10 mouse cellular contexts compared by ENCODE assay signal in genomic region chr11:17750345-17750744, GRCm38 (mm10).
DNase-seq lines count a peak whose midpoint lies in the region; ATAC-seq and TF ChIP-seq lines count a peak whose summit lies in the region.
"Had no signal": no experiment of that assay in that cellular context is flagged by ENCODE, and none has a peak within 500 bp of the region (broad histone marks: within the 10 kb centered on the region; RNA-seq: fewer than 3 reads in every experiment).

No protein-coding gene starts in this region.

- TF ChIP-seq CTCF in kidney, adult 2 months (conservative IDR thresholded peaks at IDR 0.05; ENCODE audit: insufficient read depth, insufficient read length, low read depth, low read length) = no peak

- DNase-seq in kidney, adult 2 months = no peak
- peak; percentile 19 for DNase-seq in embryo, embryonic 11.5 days (ENCODE audit: low read depth, low spot score)
- DNase-seq in forelimb bud, embryonic 11.5 days (ENCODE audit: low read depth, low spot score) = peak; percentile 9
- no peak for DNase-seq in layer of hippocampus, adult 18-20 months (ENCODE audit: low spot score in 2 of 2)
- no peak for DNase-seq in right cerebral cortex, postnatal 25 days
- no peak for DNase-seq in gastrocnemius, postnatal 4 days (ENCODE audit: low spot score in 2 of 2)
- DNase-seq: heart, adult 18-20 months; kidney, postnatal 14 days had no signal

- H3K9ac ChIP-seq in kidney, embryonic 15.5 days = no peak overlapping the region
- no peak overlapping the region for H3K9ac ChIP-seq in midbrain, embryonic 13.5 days (replicated peaks)

- no peaks in the 10 kb centered on the region for H3K36me3 ChIP-seq in kidney, embryonic 15.5 days
- no peaks in the 10 kb centered on the region for H3K36me3 ChIP-seq in kidney, adult 2 months (ENCODE audit: control insufficient read depth, insufficient read depth, low read length)
- no peaks in the 10 kb centered on the region for H3K36me3 ChIP-seq in midbrain, embryonic 13.5 days

- no peak overlapping the region for H3K27ac ChIP-seq in kidney, embryonic 15.5 days
- H3K27ac ChIP-seq in kidney, adult 2 months (ENCODE audit: insufficient read depth, low read depth, low read length) = no peak overlapping the region
- H3K27ac ChIP-seq in midbrain, embryonic 13.5 days = no peak overlapping the region

- 0 out of 2 replicates have a peak, but pooled peaks cover 6% of the 10 kb centered on the region for H3K4me1 ChIP-seq in kidney, embryonic 15.5 days
- no peaks in the 10 kb centered on the region for H3K4me1 ChIP-seq in kidney, adult 2 months (ENCODE audit: control insufficient read depth, insufficient read depth, low read length)
- peaks cover 6% of the 10 kb centered on the region for H3K4me1 ChIP-seq in midbrain, embryonic 13.5 days (replicated peaks)

- 10% methylated on average over 6 of the region's 6 CpGs for WGBS in kidney, embryonic 15.5 days
- WGBS in kidney, adult 2 months = 32% methylated on average over 6 of the region's 6 CpGs
- 22% methylated on average over 6 of the region's 6 CpGs for WGBS in midbrain, embryonic 13.5 days

- no peak overlapping the region for H3K4me2 ChIP-seq in kidney, embryonic 15.5 days
- H3K4me2 ChIP-seq in midbrain, embryonic 13.5 days (replicated peaks) = no peak overlapping the region

- no peaks in the 10 kb centered on the region for H3K9me3 ChIP-seq in kidney, embryonic 15.5 days (replicated peaks)
- no peaks in the 10 kb centered on the region for H3K9me3 ChIP-seq in midbrain, embryonic 13.5 days

- no peak overlapping the region for H3K4me3 ChIP-seq in kidney, embryonic 15.5 days (replicated peaks)
- H3K4me3 ChIP-seq in kidney, adult 2 months (ENCODE audit: insufficient read depth, low read depth, low read length) = no peak overlapping the region
- H3K4me3 ChIP-seq in midbrain, embryonic 13.5 days (replicated peaks) = no peak overlapping the region

- peak; percentile 86 for ATAC-seq in kidney, embryonic 15.5 days (replicated peaks; ENCODE audit: low FRiP score)
- ATAC-seq in midbrain, embryonic 13.5 days = peak; percentile 63; the same call in 1 of the 2 replicates

- TF ChIP-seq POLR2A in kidney, adult 2 months (IDR thresholded peaks at IDR 0.05; ENCODE audit: low read depth, low read length) = no peak

- H3K27me3 ChIP-seq in kidney, embryonic 15.5 days = no peaks in the 10 kb centered on the region
- H3K27me3 ChIP-seq in kidney, adult 2 months (replicated peaks; ENCODE audit: control insufficient read depth, insufficient read depth, low read length) = no peaks in the 10 kb centered on the region
- H3K27me3 ChIP-seq in midbrain, embryonic 13.5 days = no peaks in the 10 kb centered on the region

Comparison
In these comparisons a context has a peak if more than half of its experiments do, and no peak if none do; other contexts are left out.
1. DNase-seq: peak in embryo, embryonic 11.5 days (single experiment) and forelimb bud, embryonic 11.5 days (single experiment); none in kidney, adult 2 months (single experiment), layer of hippocampus, adult 18-20 months (0 of 2), right cerebral cortex, postnatal 25 days (single experiment) and gastrocnemius, postnatal 4 days (0 of 2).